Mouse (Mus musculus) CD8-positive naive resting alpha-beta T cell, adult 57 days (primary cell): ENCODE data around the gene Gm16368. TPM values are rescaled to one million over a fixed set of nuclear protein-coding genes. Genes with fewer than 3 reads are reported as not detected.

Source experiments
- total RNA-seq: library from RNA; stranded (reverse); gene quantifications from one replicate; pipeline ENCODE4 v1.2.4, GENCODE M21; 2023

Gm16368 gene
- not detected for total RNA-seq

GRCm38 (mm10) chr12:88083397-88083796 is at the start of gene Gm16368:
Gene Gm16368, plus strand, starts transcription at chr12:88083697.

Other genes starting within 250 kb of the Gm16368 start
- not detected for gene Gm2001, start 241.4 kb upstream of the Gm16368 start, total RNA-seq
- not detected for gene Gm2016, start 209.6 kb upstream of the Gm16368 start, total RNA-seq
- not detected for gene Gm2022, start 188.3 kb upstream of the Gm16368 start, total RNA-seq
- gene Gm2035, start 163.8 kb upstream of the Gm16368 start, total RNA-seq = not detected
- gene Gm2042, start 129.6 kb upstream of the Gm16368 start, total RNA-seq = not detected
- gene Gm2075, start 71.8 kb upstream of the Gm16368 start, total RNA-seq = not detected
- not detected for gene Gm6803, start 64.9 kb upstream of the Gm16368 start, total RNA-seq
- gene Gm2056, start 56.7 kb upstream of the Gm16368 start, total RNA-seq = not detected
- not detected for gene Gm10436, start 98.4 kb downstream of the Gm16368 start, total RNA-seq
- gene Gm8332, start 166.4 kb downstream of the Gm16368 start, total RNA-seq = not detected
- gene Gm5662, start 190.8 kb downstream of the Gm16368 start, total RNA-seq = not detected
- not detected for gene Gm5039, start 240.3 kb downstream of the Gm16368 start, total RNA-seq